Mouse (Mus musculus) kidney, embryonic 16.5 days (tissue): ENCODE results near the gene Bbs9. TPM values are rescaled to one million over a fixed set of nuclear protein-coding genes. Genes with fewer than 3 reads are reported as not detected.

ENCODE experiments used
- ATAC-seq: fragments of 200-750 bp; cut with Nextera tagmentation; 2 replicates; pipeline ENCODE4 v1.8.0; 2017; ENCODE audit warnings: moderate TSS enrichment; ENCODE audit not compliant: low FRiP score, low TSS enrichment
- H3K27ac ChIP-seq: fragments of 300-500 bp; sonication (generic); 2 replicates; pipeline ENCODE4 v1.5.1; 2014; ENCODE audit warnings: low read length
- H3K27me3 ChIP-seq: fragments of 300-500 bp; sonication (generic); 2 replicates; pipeline ENCODE4 v1.6.1; 2014; ENCODE audit warnings: low read length, control low read depth, mixed read lengths; ENCODE audit not compliant: insufficient read depth
- H3K36me3 ChIP-seq: fragments of 300-500 bp; sonication (generic); 2 replicates; pipeline ENCODE4 v1.6.1; 2014; ENCODE audit warnings: low read length, control low read depth, mixed read lengths; ENCODE audit not compliant: insufficient read depth
- H3K4me1 ChIP-seq: fragments of 300-500 bp; sonication (generic); 2 replicates; pipeline ENCODE4 v1.6.1; 2014; ENCODE audit warnings: low read length, control low read depth, mixed read lengths; ENCODE audit not compliant: insufficient read depth
- H3K4me2 ChIP-seq: fragments of 300-500 bp; sonication (generic); replicated peaks from 2 replicates; pipeline ENCODE4 v1.6.1; 2014; ENCODE audit warnings: low read depth, low read length
- H3K4me3 ChIP-seq: fragments of 300-500 bp; sonication (generic); 2 replicates; pipeline ENCODE4 v1.5.1; 2014; ENCODE audit warnings: mild to moderate bottlenecking, low read length
- H3K9ac ChIP-seq: fragments of 300-500 bp; sonication (generic); replicated peaks from 2 replicates; pipeline ENCODE4 v1.6.1; 2014; ENCODE audit warnings: low read length
- H3K9me3 ChIP-seq: fragments of 300-500 bp; sonication (generic); 2 replicates; pipeline ENCODE4 v1.6.1; 2016; ENCODE audit warnings: low read length, control low read depth
- WGBS: fragments of 180-500 bp; shearing (Covaris S2); extraction: QIAGEN DNeasy Blood & Tissue Kit; methylation state at CpG from one replicate; pipeline ENCODE4 v1.1.7; 2014; 5-methylcytosine and 5-hydroxymethylcytosine counted together
- polyA plus RNA-seq: library from polyadenylated mRNA; unstranded; fragments of >200 nt; fragmentation: Nextera tagmentation; extraction: Ambion mirVana; gene quantifications from 2 replicates; pipeline ENCODE4 v1.2.1, GENCODE M21; 2015

Bbs9 gene
- polyA plus RNA-seq, 1 experiment from 2014 or later: 12.2 TPM

DNA sequence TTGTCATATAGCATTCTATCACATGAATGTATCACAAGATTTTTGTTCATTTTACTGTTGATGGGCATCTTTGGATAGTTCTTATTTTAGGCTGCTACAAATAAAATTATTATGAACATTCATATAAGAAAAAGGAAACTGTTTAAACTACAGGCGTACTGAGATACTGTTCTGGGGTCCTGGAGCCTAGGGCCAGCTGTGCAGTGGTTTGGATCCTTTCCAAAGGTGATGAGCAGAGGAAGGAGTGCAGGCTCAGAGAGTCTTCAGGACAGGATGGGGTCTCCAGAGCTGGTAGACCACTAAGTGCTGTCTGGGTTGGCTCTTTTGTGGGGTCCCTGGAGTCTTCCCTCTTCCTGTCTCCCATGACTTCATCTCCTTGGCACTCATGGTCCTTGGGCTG is 75.8 kb downstream of the Bbs9 start:
- no peak for ATAC-seq
- no peak overlapping the region for H3K4me3 ChIP-seq
- H3K4me2 ChIP-seq: no peak overlapping the region
- WGBS: 56% methylated on average over 1 of the region's 1 CpGs
- H3K36me3 ChIP-seq: no peaks in the 10 kb centered on the region
- no peaks in the 10 kb centered on the region for H3K9me3 ChIP-seq
- H3K4me1 ChIP-seq: no peaks in the 10 kb centered on the region
- no peaks in the 10 kb centered on the region for H3K27me3 ChIP-seq
- no peak overlapping the region for H3K9ac ChIP-seq
- no peak overlapping the region for H3K27ac ChIP-seq

DNA sequence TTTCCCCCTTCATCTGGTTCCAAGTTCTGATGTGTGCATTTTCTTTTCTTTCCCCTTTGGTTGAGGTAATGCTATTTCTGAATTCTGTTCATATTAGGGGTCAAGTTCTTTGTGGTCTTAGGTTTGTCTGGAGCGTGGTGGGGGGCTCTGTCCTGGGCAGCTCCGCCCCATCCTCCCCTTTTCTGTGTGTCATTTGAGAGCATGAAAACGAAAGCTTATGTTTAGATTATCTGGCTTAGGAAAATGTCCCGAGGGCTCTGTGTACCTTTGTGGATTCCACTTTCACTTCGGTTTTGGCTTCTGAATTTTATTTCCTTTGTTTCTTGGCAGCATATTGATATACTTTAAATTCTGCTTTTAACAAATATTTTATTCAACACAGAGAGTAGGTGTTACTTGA is 80.6 kb downstream of the Bbs9 start:
- no peak overlapping the region for H3K27ac ChIP-seq
- ATAC-seq: no peak
- no peak overlapping the region for H3K9ac ChIP-seq
- no peaks in the 10 kb centered on the region for H3K9me3 ChIP-seq
- 34% methylated on average over 5 of the region's 5 CpGs for WGBS
- H3K27me3 ChIP-seq: no peaks in the 10 kb centered on the region
- H3K4me3 ChIP-seq: no peak overlapping the region
- no peaks in the 10 kb centered on the region for H3K36me3 ChIP-seq
- no peaks in the 10 kb centered on the region for H3K4me1 ChIP-seq
- no peak overlapping the region for H3K4me2 ChIP-seq

DNA sequence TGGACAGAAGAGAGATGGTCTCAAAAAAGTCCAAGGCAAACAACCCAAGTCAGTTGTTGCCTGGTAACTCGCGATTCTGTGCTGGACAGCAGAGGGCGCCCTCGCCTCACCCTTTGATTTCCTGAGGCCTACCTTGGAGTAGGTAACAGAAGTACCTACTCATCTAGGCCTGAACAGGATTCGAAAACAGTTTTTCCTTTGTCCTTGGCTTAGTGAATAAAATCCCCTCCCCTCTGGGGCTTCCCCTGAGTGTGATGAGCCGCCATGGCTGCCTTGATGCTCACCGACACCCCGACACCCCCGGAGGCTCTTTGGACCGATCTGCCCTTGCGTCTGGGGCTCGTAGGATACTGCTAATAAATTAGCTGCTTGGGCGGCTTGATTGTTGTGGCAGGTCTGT is 82.0 kb downstream of the Bbs9 start:
- no peaks in the 10 kb centered on the region for H3K36me3 ChIP-seq
- WGBS: 20% methylated on average over 13 of the region's 13 CpGs
- H3K4me1 ChIP-seq: no peaks in the 10 kb centered on the region
- no peaks in the 10 kb centered on the region for H3K27me3 ChIP-seq
- peak; percentile 61; the same call in 1 of the 2 replicates for ATAC-seq
- H3K27ac ChIP-seq: no peak overlapping the region
- no peaks in the 10 kb centered on the region for H3K9me3 ChIP-seq
- peak overlapping the region; percentile 26; the same call in 1 of the 2 replicates for H3K4me2 ChIP-seq
- peak overlapping the region; percentile 48; the same call in 1 of the 2 replicates for H3K9ac ChIP-seq
- H3K4me3 ChIP-seq: no peak overlapping the region; the same call in 1 of the 2 replicates

DNA sequence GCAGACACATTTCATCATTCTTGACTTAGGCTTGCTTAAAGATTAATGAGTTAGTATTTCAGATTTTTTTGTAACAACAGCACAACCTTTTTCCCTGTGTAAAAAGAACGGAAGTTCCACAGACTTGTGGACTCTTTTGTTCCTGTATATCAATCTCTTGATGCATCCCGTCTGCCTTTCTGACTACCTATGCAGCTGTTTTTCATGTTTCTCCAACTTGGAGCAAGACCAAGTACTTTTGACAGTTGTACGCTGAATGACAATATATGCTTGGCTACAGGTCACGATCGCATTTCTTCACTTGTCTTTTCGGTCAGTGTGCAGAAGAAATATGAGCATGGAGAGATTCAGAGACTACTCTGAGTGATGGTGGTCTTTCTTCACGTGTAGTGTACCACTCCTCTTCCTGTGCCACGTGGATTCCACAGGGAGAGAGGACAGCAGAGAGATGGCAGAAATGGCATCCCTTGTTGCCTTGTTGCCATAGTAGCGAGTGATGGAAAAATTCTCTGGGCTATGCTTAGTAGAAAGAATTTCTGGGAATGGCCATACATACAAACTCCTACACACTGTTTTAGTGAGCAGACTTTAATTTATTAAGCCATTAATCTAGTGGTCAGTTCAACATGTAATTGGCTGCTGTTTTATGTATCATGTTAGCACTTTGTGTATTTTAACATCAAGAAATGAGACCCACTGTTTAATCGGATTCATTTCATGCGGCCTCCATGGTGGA is 88.3 kb downstream of the Bbs9 start:
- no peaks in the 10 kb centered on the region for H3K27me3 ChIP-seq
- H3K9me3 ChIP-seq: peaks cover 6% of the 10 kb centered on the region; the same call in 1 of the 2 replicates
- H3K27ac ChIP-seq: peak overlapping the region; percentile 51; the same call in 1 of the 2 replicates
- H3K4me1 ChIP-seq: no peaks in the 10 kb centered on the region
- ATAC-seq: no peak
- no peak overlapping the region for H3K4me3 ChIP-seq
- 54% methylated on average over 11 of the region's 11 CpGs for WGBS
- no peaks in the 10 kb centered on the region for H3K36me3 ChIP-seq
- H3K4me2 ChIP-seq: no peak overlapping the region
- H3K9ac ChIP-seq: no peak overlapping the region

DNA sequence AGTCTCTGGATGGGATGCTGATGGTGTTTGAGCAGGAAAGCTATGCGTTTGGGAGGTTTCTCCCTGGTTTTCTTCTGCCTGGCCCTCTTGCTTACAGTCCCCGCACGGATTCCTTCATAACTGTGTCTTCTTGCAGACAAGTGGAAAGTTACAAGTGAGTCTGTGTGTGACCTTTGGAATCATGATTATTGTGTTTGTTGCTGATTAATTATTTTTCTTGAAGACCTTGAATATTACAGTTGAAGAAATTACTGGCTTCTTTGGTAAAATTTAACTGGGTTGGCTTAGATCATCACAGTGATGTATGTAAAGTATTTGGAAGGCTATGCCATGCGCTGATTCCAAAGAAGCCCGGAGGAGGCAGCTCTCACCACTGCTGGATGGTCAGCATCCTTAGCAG is 92.2 kb downstream of the Bbs9 start:
- Histone ChIP-seq H3K9ac (no peak overlapping the region), H3K4me2 (no peak overlapping the region), H3K4me1 (no peaks in the 10 kb centered on the region), H3K36me3 (no peaks in the 10 kb centered on the region), H3K27me3 (no peaks in the 10 kb centered on the region), H3K9me3 (peaks cover 6% of the 10 kb centered on the region; the same call in 1 of the 2 replicates), H3K4me3 (no peak overlapping the region), H3K27ac (no peak overlapping the region)
- ATAC-seq: no peak
- 88% methylated on average over 5 of the region's 5 CpGs for WGBS

DNA sequence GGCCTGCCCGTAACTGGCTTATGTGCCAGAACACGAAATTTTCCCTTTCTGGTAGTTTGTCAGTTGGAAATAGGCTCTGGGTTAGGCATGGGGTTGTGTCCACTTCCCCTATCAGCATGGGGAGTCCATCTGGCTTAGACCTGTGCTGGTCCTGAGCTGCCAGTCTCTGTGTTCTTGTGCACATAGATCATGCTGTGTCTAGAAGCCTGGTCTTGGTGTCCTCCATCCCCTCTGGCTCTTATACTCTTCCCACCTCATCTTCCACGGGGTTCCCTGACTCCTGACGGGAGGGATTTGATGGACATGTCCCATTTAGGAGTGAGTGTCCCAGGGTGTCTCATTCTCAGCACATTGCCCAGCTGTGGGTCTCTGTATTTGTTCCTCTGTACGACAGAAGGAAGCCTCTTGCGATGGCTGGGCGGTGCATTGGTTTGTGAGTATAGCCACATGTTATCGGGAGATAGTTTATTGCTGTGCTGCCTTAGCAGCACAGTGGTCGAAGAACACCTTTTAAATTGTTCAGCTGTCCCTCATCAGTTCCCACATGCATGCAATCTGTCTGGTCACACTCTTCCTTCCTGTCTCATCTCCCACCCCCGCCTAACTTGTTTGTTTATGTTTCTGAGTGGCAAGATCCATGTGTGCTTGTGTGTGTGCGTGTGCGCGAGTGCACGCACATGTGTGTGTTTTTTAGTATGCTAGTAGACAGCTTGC is 101.1 kb downstream of the Bbs9 start:
- Histone ChIP-seq H3K9ac (no peak overlapping the region), H3K36me3 (no peaks in the 10 kb centered on the region), H3K27ac (no peak overlapping the region), H3K9me3 (no peaks in the 10 kb centered on the region), H3K27me3 (no peaks in the 10 kb centered on the region), H3K4me1 (no peaks in the 10 kb centered on the region), H3K4me3 (no peak overlapping the region), H3K4me2 (no peak overlapping the region)
- WGBS: 77% methylated on average over 14 of the region's 14 CpGs
- ATAC-seq: no peak

DNA sequence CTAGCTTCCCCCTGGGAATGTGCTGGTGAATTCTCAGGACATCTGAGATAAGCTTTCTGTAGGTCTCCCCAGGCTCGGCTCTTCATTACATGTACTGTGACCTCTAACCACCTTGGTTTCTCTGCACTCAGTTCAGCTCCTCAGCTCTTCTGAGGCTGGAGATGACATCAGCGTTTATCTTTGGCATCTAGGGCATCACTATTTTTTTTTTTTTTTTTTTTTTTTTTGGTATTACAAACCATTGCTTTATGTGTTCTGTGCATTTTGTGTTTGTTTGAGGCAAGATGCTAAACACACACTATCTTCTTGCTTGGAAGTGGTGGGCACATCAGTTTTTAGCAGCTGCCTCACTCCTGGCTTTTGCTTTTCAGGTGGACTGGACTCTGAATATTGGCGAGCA is 102.8 kb downstream of the Bbs9 start:
- no peaks in the 10 kb centered on the region for H3K36me3 ChIP-seq
- WGBS: 80% methylated on average over 3 of the region's 3 CpGs
- no peak overlapping the region for H3K27ac ChIP-seq
- no peaks in the 10 kb centered on the region for H3K4me1 ChIP-seq
- no peaks in the 10 kb centered on the region for H3K9me3 ChIP-seq
- no peaks in the 10 kb centered on the region for H3K27me3 ChIP-seq
- no peak overlapping the region for H3K4me3 ChIP-seq
- H3K4me2 ChIP-seq: no peak overlapping the region
- H3K9ac ChIP-seq: no peak overlapping the region
- no peak for ATAC-seq

DNA sequence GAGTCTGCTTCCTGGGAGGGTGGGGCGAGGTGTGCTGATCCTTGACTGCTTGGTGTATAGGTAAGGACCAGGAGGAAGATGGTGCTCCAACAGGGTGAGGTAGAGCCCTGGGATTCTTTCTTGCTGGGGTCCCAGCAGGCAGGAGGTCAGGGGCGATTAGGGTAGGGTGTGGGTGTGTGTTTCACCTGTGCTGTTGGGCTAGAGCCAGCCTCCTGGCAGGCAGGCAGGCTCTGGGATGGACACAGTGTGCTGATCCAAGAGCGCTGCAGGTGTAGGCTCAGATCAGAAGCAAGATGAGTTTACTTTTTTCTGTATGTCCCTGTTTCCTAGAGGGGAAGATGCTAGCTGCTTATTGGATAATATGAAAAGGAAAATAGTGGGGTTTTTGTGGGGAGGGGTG is 108.7 kb downstream of the Bbs9 start:
- ATAC-seq: no peak
- no peak overlapping the region for H3K4me3 ChIP-seq
- WGBS: 86% methylated on average over 3 of the region's 3 CpGs
- no peaks in the 10 kb centered on the region for H3K4me1 ChIP-seq
- no peaks in the 10 kb centered on the region for H3K27me3 ChIP-seq
- no peak overlapping the region for H3K4me2 ChIP-seq
- no peaks in the 10 kb centered on the region for H3K9me3 ChIP-seq
- no peaks in the 10 kb centered on the region for H3K36me3 ChIP-seq
- H3K27ac ChIP-seq: no peak overlapping the region
- no peak overlapping the region for H3K9ac ChIP-seq

DNA sequence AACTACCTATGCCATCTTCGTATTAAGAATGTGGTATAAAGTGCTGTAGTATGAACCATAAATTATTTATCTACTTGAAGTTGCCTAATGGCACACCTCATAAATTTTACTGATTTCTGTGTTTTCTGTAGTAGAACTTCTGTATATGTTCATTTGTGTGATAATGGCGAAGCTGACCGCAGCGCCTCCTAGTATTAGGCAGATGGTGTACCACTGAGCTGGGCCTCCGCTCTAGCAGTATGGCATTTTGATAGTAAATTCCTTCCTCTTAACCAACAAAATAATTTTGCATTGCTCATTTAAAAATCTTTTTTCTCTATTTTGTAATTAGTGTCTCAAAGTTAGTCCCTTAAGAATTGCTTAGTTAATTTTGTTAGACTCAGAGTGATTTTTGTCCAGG is 117.5 kb downstream of the Bbs9 start:
- no peak overlapping the region for H3K4me3 ChIP-seq
- ATAC-seq: no peak
- WGBS: 96% methylated on average over 5 of the region's 5 CpGs

DNA sequence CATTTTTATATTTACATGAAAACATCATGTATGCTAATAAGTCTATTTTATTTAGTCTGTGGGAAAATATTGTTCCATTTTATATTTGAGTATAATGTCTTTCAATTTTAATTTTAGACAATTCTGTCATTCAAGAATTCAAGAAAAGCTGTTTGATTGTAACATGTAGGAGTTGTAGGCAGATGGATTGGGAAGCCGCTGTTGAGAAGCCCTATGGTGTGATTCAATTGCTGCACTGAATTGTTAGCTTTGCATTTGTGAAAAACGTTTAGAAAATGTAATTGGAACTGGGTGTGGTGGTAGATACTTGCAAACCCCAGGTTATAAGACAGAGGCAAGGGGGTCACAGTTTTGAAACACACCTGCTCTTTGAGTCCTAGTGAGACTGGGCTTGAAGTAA is 121.1 kb downstream of the Bbs9 start:
- no peaks in the 10 kb centered on the region for H3K4me1 ChIP-seq
- no peak overlapping the region for H3K27ac ChIP-seq
- H3K27me3 ChIP-seq: no peaks in the 10 kb centered on the region
- H3K9ac ChIP-seq: no peak overlapping the region
- H3K9me3 ChIP-seq: no peaks in the 10 kb centered on the region
- H3K4me3 ChIP-seq: no peak overlapping the region
- H3K36me3 ChIP-seq: no peaks in the 10 kb centered on the region
- WGBS: 60% methylated on average over 2 of the region's 2 CpGs
- H3K4me2 ChIP-seq: no peak overlapping the region
- no peak for ATAC-seq

More for the DNA sequence above, 117.5 kb downstream of the Bbs9 start:
- Histone ChIP-seq H3K27me3 (no peaks in the 10 kb centered on the region), H3K9ac (no peak overlapping the region), H3K4me2 (no peak overlapping the region), H3K36me3 (no peaks in the 10 kb centered on the region), H3K27ac (no peak overlapping the region), H3K4me1 (no peaks in the 10 kb centered on the region), H3K9me3 (no peaks in the 10 kb centered on the region)
